Mouse (Mus musculus): ENCODE data around the gene Fam120a.

Gene Fam120a

DNA sequence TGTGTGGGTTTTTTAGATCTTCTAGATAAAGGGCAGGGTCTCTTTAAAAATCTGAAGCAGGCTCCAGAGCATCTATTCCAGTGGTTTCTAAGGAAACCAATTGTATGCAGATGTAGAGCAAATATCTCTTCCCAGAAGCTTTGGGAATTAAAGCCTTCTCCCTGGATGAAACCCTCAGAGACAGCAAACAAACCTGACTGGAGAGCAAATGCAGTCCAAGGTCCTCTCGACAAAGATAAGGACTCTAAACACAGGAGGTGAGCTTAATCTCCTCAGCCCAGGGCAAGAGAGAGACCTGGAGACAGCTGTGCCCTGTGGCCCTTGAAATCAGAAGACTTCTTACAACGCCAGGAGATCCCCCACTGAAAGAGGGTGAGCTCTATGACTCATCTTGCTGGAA is 114.3 kb downstream of the Fam120a start:
- DNase-seq (ENCODE audit: low spot score), result no peak

DNA sequence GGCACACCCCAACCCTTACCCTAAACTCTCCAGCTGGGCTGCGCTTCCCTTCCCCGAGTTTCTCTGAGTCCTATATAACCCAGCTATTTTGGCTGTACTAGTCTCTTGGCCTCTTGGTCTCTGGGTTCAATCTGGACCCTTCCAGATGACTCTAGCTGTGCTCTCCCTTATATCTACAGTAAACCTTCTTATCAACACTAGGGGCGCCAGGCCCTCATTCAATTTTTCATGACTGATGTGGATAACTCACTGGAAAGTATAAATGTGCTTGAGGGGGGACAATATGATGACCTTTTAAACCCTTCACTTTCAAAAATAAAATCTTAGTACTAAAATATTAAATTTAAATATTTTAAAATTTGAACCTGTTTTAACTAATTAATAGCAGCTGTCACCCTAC is 115.0 kb downstream of the Fam120a start:
- DNase-seq (ENCODE audit: low spot score), result no peak

DNA sequence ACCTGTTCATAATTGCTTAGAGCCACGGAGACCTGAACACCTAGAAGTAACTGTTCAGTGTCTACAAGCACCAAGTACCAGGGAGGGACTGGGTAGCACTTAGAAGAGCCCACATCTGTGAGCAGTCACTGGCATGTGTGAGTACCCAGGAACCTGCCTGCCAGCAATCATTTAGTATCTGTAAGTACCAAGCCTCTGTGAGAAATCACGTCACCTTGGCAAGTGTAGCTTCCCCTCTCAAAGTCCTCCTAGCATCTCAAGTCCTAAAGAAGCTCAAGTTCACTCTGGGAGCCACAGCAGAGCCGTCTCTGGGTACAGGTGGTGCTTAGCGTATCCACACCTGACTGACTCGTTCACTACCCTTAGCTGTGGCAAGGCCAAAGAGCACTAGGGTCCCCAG is 116.1 kb downstream of the Fam120a start:
- no peak for DNase-seq (ENCODE audit: low spot score)

DNA sequence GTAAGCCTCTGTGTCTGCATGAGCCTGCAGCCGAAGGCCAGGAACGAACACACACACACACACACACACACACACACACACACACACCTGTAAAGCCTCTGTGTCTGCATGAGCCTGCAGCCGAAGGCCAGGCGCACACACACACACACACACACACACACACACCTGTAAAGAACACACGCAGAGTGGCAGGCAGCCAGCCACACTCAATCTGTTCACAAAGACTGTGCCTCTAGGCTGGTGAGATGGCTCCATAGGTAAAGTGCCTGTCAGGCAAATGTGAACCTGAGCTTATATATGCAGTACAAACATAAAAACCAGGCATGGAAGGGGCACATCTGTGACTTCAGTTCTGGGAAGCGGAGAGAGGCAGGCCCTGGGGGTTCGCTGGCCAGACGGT is 117.0 kb downstream of the Fam120a start:
- DNase-seq (ENCODE audit: low spot score), result no peak

DNA sequence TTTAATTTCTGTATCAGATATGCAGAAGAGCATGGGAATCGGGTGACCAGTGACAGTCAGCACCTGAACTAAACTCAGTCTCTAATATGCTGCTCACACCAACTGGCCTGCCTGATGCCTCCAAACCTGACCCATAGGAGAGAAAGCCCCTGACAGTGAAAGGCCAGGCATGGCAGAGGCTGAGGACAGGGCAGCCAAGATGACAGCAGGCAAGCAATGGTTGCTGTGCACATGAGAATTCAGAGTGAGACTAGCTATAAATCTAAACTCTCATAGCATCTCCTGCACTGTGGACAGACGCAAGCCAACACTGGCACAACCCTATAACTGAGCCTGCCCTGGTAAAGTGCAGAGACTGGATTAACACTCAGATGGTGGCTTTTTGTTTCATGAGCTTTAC is 117.5 kb downstream of the Fam120a start:
- no peak for DNase-seq (ENCODE audit: low spot score)

DNA sequence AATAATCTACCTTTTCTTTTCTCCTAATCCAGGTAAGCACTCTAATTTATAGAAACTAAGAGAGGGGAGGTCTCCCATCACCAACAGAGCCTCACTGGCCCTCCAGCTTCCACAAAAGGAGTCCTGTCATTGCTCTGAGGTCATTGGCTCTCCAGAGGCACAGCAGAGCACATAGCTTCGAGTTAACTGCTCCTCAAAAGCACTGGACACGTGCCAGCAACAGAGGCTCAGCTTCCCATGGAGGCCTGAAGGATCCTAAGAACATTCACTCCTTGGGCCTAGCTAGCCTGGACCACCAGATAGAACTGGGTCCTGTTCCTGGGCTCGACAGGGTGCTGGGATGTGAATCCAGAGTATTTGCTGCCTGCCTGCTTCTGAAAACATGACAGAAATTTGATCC is 118.7 kb downstream of the Fam120a start:
- DNase-seq (ENCODE audit: low spot score), result peak; percentile 54

DNA sequence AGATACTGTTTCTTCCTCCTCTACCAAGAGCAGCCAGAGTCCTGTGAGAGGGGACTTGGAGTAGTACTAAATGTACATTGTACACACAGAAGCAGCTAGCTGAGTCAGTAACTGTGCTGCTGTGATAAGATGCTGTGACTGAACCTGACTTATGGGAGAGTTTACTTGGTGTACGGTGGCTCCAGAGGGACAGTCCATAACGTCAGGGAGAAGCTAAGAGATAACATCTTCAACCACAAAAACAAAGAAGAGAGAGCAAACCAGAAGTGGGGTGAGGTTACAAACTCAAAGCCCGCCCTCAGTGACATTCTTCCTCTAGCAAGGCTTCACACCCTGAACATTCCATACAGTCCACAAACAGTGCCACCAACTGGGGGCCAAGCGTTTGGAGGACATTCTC is 122.5 kb downstream of the Fam120a start:
- no peak for DNase-seq (ENCODE audit: low spot score)

DNA sequence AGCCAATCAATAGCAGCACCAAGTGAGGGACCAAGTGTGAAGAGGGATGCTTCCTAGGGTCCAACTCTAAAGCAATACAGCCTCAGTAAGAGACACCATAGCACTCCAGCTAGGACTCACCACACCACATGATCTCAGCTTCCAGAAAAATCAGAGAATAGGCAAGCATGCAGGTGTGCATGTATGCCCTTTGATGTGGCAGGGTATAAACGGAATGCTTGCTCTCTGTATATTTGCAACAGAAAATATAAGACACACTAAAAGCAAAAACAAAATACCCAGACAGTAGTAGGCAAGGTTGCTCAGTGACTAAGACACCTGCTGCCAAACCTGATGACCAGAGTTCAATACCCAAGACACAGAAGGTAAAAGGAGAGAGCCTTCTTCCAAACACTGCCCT is 124.3 kb downstream of the Fam120a start:
- no peak for DNase-seq (ENCODE audit: low spot score)

DNA sequence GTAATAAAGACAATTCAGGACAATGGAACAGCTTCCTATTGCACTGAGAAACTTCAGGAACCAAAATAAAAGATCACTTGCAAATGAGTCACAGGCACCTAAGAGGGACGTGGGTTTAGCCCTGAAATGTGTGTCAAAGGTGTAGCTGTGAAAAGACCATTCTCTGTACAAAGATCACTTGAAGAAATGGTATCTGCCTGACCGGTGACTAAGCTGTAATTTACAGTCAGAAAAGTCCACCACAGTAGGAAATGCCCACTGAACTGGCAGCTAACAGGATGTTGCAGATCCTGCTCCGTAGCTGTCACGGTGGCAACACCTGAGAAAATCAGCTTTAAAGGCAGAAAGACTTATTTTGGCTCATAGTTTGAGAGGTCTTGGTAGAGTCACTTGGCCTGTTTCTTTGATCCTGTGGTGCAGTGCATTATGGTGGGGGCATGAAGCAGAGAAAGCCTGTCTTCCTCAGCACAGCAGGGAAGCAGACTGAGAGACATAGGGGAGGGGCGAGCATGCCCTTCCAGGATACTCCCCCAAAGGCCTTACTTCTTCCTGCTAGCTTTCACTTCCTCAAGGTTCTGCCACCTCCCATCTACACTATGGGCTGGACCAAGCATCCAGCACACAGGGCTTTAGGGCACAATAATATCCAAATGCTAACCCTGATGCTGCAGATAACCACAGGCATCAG is 125.8 kb downstream of the Fam120a start:
- DNase-seq (ENCODE audit: low spot score), result peak; percentile 32

DNA sequence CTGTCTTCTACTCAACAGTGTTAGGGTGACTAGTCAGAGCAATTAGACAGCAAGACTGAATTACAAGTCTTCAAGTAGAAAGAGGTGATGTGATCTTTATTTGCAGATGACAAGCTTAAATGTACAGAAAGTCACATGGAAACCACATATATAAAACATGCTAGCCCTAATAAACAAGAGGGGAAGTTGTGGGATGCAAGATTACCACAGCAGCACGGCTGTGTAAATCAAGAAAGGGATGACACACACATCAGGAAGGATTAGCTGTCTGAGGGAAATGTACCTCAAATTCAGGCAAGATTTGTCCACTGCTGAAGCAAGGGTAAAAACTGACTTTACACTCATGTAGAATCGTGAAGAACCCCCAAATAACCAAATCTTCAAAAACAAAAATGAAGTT is 129.5 kb downstream of the Fam120a start:
- DNase-seq (ENCODE audit: low spot score), result no peak

DNA sequence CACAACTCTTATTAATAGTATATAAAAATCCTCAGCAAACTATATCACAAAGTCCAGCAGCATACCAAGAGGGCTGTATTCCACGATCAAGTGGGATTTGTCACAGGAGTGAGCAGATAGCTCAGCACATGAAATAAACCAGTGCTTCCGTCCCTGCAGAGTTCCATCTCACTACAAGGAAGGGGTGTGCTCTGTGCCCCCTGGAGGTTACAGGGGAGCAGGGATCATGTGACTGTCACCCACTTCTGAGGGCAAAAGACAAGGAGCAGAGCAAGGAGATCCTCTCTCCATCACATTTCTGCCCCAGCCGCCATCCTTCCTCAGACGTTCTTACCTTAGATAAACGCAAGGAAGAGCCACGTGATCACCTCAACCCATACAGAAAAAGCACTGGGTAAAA is 130.3 kb downstream of the Fam120a start:
- no peak for DNase-seq (ENCODE audit: low spot score)

DNA sequence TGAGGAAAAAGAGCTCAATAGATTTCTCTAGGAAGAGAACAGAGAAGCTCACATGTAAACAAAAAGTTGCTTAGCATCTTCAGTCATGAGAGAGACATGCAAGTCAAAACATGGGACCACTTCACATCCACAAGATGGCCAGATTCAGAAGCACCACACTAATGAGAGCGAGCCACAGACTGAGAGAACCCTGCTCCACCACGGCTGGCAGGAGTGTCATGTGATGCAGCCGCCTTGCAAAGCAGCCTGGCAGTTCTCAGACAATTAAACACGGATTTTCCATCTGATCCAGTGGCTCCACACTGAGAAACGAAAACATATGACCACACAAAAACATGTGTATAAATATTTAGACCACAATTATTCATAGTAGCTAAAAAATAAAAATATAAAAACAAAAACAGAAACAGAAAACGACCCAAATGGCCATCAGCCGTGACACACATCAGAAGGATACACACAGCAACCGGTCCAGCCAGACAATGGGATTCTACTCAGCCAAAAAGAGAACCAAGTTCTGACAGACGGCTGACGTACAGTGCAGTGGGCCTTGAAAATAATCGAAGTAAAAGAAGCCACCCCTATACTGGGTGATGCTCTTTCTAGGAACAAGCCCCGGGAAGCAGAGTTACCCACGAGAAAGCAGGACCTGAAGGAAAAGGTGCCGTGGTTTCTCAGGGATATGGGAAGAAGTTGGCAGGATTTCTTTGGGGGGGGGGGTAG is 137.1 kb downstream of the Fam120a start:
- no peak for DNase-seq (ENCODE audit: low spot score)

DNA sequence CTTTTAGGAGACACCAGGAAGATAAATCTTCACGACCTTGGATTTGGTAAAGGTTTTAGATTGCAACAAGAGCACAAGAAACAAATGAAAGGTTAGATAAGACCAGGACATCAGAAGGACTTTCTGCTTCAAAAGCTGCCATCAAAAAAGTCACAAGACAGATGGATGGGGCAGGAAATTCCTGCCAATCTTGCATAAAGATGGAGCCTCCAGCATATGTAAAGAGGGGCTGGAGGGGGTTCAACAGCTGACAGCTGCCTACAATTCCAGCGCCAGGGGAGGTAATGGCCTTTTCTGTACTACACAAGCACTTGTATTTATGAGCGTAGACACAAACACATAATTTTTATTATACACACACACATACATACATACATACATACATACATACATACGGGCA is 138.0 kb downstream of the Fam120a start:
- no peak for DNase-seq (ENCODE audit: low spot score)

Data from adipocyte (in vitro differentiated cells).